Mouse (Mus musculus): ENCODE data around the gene Bspry. TPM values are rescaled to one million over a fixed set of nuclear protein-coding genes. Genes with fewer than 3 reads are reported as not detected.
"Not testable (repeated sequence)": the region's sequence is repeated elsewhere in the genome, so short reads cannot be mapped to it uniquely, and the experiment has no call there.

Bspry gene
- total RNA-seq (2022) = not detected

DNA sequence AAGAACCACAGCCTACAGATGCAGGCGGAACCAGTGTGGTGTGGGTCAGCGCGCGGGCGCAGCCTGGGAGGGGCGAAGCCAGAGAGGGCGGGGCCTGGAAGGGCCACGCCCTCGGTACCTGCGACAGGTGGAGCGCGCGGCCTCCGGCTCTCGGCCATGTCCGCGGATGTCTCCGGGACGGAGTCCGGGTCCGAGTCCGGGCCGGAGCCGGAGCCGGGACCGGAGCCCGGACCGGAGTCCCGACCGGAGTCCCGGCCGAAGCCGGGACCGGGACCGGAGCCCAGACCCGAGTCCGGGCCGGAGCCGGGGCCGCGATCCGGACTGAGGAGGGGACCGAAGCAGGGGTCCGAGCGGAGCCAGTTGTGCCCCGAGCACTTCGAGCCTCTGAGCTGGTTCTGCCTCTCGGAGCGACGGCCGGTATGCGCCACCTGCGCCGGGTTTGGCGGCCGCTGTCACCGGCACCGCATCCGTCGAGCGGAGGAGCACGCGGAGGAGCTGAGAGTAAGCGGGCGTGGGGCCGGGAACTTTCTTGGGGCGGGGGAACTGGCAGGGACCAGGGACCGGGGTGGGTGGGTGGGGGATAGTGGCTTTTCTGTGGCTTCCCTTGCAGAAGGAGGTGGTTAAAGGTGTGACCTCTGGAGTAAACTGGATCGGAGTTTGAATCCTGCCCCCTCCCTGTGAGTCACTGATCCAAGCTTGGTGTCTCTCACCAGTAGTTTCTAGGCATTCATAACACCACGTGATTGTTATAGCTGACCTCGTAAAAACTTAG lies at the start of gene Bspry:
Gene Bspry (plus strand): TSS at position 117 of the 772 bp plus-strand sequence.
- no peak for DNase-seq (ENCODE audit: low spot score in 2 of 2)

- no peak for DNase-seq (ENCODE audit: low spot score in 2 of 2)
These were observed 49.2 kb upstream of the Bspry start for GRCm38 (mm10) chr4:62430678-62431077.

GRCm38 (mm10) chr4:62431522-62431921 lies 48.3 kb upstream of the Bspry start:
- no peak for DNase-seq (ENCODE audit: low spot score in 2 of 2)

- no peak for DNase-seq (ENCODE audit: low spot score in 2 of 2)
These were observed 45.6 kb upstream of the Bspry start for GRCm38 (mm10) chr4:62433939-62434870.

DNA sequence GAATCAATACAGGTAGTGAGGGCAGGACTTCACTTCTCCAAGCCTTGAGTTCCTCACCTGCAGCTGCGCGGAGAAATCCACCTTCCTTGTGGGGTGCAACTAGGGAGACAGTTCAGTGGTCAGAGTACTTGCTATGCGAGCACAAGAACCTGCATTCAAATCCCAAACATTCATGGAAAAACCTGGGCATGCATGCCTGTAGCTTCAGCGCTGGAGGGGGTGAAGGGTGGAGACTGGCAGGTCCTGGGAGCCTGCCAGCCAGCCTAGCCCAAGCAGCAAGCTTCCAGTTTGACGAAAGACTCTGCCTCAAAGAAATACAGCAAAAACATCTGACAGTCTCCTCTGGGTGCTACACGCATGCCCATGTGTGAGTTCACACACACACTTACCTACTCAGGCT lies 44.8 kb upstream of the Bspry start, which contains the start of gene Rnf183:
Gene Rnf183 (minus strand): TSS at position 172 of the 400 bp plus-strand sequence.
- no peak for DNase-seq (ENCODE audit: low spot score in 2 of 2)

- DNase-seq (ENCODE audit: low spot score in 2 of 2) = no peak
These were observed 42.5 kb upstream of the Bspry start for GRCm38 (mm10) chr4:62437256-62437778.

DNA sequence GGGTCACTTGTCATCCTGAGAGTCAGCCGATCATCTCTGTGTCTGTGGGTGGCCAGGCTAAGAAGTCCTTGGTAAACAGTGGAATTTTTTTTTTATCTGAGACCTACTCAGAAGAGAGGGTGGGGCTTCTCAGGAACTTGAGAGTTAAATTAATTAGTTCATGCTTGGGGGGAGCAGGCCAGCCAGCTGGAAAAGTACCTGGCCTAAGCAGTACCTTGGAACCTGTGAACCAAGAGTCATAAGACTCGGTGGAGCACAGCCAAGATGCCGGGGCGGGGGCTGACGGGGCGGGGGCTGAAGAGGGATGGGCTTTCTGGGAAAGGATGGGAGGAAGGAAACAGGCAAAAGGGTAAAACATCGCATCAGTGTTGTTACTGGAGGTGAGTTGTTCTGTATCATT lies 42.0 kb upstream of the Bspry start:
- no peak for DNase-seq (ENCODE audit: low spot score in 2 of 2)

DNA sequence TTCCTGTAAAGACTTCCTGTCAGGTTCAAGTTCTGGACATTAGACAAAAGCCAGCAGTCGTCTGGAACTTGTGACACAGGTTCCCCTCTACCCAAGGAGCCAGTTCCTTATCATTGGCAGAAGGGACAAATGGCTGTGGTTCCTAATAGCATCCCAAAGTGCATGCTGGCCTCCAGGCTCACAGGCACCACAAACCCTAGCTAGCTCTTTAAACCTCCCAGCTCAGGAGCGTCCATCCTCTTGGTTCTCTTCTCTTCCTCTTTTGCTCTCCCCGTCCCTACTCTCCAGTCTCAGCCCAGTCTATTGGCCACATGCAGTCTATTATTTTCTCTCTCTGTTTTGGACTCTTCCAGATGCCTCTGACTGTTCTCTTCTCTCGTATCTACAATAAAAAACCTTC lies 40.1 kb upstream of the Bspry start:
- no peak for DNase-seq (ENCODE audit: low spot score in 2 of 2)

- no peak for DNase-seq (ENCODE audit: low spot score in 2 of 2)
These were observed 39.3 kb upstream of the Bspry start for GRCm38 (mm10) chr4:62440544-62440943.

DNA sequence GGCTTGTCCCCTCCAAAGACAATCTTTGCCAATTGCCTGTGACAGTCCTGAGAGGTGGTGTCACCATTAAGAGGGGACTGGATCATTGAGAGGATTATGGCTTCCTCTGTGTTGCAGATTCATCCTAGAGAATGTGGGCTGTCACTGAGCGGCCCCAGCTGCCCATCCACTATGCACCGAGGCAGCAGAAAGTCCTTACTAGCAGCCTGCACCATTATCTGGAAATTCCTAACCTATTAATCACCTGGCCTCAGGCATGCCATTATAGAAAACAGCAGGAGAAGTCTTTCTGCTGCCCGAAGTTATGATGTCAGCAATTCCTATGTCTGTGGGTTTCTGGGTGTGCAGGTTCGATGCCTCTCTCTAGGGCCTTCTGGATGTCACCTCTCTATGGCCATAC lies 38.9 kb upstream of the Bspry start:
- DNase-seq (ENCODE audit: low spot score in 2 of 2) = no peak

GRCm38 (mm10) chr4:62454995-62455394 lies 24.9 kb upstream of the Bspry start:
- DNase-seq (ENCODE audit: low spot score in 2 of 2) = no peak

GRCm38 (mm10) chr4:62459081-62459480 lies 20.8 kb upstream of the Bspry start:
- DNase-seq (ENCODE audit: low spot score in 2 of 2) = no peak

DNA sequence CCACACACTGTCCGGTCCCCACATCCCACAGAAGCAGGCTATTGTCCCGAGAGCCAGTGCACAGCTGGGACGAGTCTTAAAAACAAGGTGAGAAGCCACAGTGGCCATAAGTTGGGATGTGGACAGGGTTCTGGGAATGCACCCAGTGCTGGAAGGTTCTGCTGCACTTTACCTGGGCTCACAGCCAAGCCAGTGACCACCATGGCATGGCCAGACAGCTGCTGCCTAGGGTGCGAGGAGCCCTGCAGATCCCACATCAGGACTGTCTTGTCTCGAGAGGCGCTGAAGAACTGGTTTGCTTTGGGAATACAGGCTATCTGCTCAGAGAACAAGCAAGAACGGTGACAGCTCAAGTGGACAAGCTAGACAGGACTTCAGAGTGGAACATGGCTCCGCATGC lies 19.5 kb upstream of the Bspry start:
- DNase-seq (ENCODE audit: low spot score in 2 of 2) = no peak

GRCm38 (mm10) chr4:62463124-62463523 lies 16.7 kb upstream of the Bspry start:
- no peak for DNase-seq (ENCODE audit: low spot score in 2 of 2)

GRCm38 (mm10) chr4:62468158-62468557 lies 11.7 kb upstream of the Bspry start:
- DNase-seq (ENCODE audit: low spot score in 2 of 2) = no peak

GRCm38 (mm10) chr4:62470598-62471051 lies 9.2 kb upstream of the Bspry start, which contains the start of gene Wdr31:
TSS of gene Wdr31 (minus strand) at chr4:62470896.
- DNase-seq (ENCODE audit: low spot score in 2 of 2) = peak; percentile 40 to 53

- DNase-seq (ENCODE audit: low spot score in 2 of 2) = no peak
These were observed 7.8 kb upstream of the Bspry start for GRCm38 (mm10) chr4:62472071-62472470.

- no peak for DNase-seq (ENCODE audit: low spot score in 2 of 2)
These were observed 4.7 kb upstream of the Bspry start for GRCm38 (mm10) chr4:62475131-62475530.

GRCm38 (mm10) chr4:62475793-62476192 lies 4.1 kb upstream of the Bspry start:
- DNase-seq (ENCODE audit: low spot score in 2 of 2) = no peak

DNA sequence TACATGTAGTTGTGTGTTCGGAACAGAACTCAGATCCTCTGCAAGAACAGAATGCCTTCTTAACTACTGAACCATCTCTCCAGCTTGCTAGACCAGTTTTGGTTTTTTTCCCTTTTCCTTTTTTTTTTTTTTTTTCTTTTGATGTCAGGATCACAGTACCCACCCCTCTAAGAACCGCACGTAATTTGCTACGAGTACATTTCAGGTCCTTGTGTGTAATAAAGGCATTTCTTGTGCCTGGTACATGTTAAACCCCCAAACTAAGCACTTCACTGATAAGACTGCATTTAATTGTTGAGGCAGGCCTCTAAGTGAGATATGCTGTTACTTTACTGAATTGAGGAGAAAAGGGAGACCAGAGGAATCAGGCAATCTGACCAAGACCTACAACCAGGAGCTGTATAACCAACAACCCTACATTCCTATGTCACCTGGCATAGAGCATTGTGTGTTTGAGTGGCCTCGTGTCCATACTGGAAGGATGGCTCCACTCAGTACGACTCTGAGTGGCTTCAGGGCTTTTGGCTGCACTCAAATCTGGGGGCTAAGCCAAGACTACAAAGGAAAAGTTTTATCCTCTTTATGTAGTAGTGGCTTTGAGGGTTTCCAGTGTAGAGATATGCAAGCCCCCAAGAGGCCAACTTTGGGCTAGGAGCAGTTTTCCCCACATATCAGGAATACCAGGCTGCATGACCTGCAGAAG lies 2.2 kb upstream of the Bspry start:
- DNase-seq (ENCODE audit: low spot score in 2 of 2) = no peak

GRCm38 (mm10) chr4:62479593-62479936 lies 288 bp upstream of the Bspry start:
- DNase-seq (ENCODE audit: low spot score in 2 of 2) = not testable (repeated sequence)

Data from gastrocnemius, adult 8-10 months (tissue).